Mouse (Mus musculus) retina, postnatal 1 day (tissue): ENCODE measurements around the gene C8g.

Experiments used
- DNase-seq: peaks from one replicate; pipeline ENCODE4 v3.0.0-alpha.2; 2012

The C8g gene

GRCm38 (mm10) chr2:25500071-25500575 is 1.4 kb downstream of the C8g start:
- no peak for DNase-seq

- no peak for DNase-seq
These were observed 2.7 kb downstream of the C8g start for GRCm38 (mm10) chr2:25498622-25499478.

- DNase-seq = no peak
These were observed 3.5 kb downstream of the C8g start for GRCm38 (mm10) chr2:25497846-25498575.

- DNase-seq = peak; percentile 71
These were observed 5.1 kb downstream of the C8g start for GRCm38 (mm10) chr2:25496462-25496861.

- DNase-seq = no peak
These were observed 8.0 kb downstream of the C8g start, which contains the start of gene Lcn12 for GRCm38 (mm10) chr2:25493476-25493961. Lcn12 (minus strand) TSS chr2:25493911.

GRCm38 (mm10) chr2:25492988-25493387 is 8.5 kb downstream of the C8g start:
- no peak for DNase-seq

GRCm38 (mm10) chr2:25488671-25489068 is 12.8 kb downstream of the C8g start:
- DNase-seq = no peak

GRCm38 (mm10) chr2:25487965-25488670 is 13.4 kb downstream of the C8g start:
- no peak for DNase-seq

GRCm38 (mm10) chr2:25484901-25485647 is 16.4 kb downstream of the C8g start:
- DNase-seq = no peak

- peak; percentile 58 for DNase-seq
These were observed 18.6 kb downstream of the C8g start for GRCm38 (mm10) chr2:25482969-25483368.

GRCm38 (mm10) chr2:25480541-25480940 is 21.0 kb downstream of the C8g start:
- no peak for DNase-seq

GRCm38 (mm10) chr2:25479551-25480311 is 21.8 kb downstream of the C8g start:
- DNase-seq = no peak

GRCm38 (mm10) chr2:25477967-25478675 is 23.4 kb downstream of the C8g start:
- no peak for DNase-seq

- DNase-seq = no peak
These were observed 24.0 kb downstream of the C8g start for GRCm38 (mm10) chr2:25477541-25477940.

- DNase-seq = no peak
These were observed 29.0 kb downstream of the C8g start for GRCm38 (mm10) chr2:25472550-25472949.

- DNase-seq = no peak
These were observed 31.6 kb downstream of the C8g start, which contains the start of gene Ptgds for GRCm38 (mm10) chr2:25469969-25470368. Ptgds (minus strand) TSS chr2:25470046.

- DNase-seq = peak; percentile 71
These were observed 32.3 kb downstream of the C8g start for GRCm38 (mm10) chr2:25468962-25469915.

GRCm38 (mm10) chr2:25467606-25468303 is 33.8 kb downstream of the C8g start:
- peak; percentile 61 for DNase-seq
